Mouse (Mus musculus): ENCODE results near the gene Eefsec.

GRCm38 (mm10) chr6:88266055-88266454 is 180.3 kb downstream of the Eefsec start:
- TF ChIP-seq CTCF (IDR thresholded peaks at IDR 0.05; ENCODE audit: extremely low read depth, insufficient read length, insufficient replicate concordance, low read depth, low read length) (no peak), POLR2A (IDR thresholded peaks at IDR 0.05; ENCODE audit: low read depth, low read length) (no peak)

Data from small intestine, adult 2 months (tissue).